Mouse (Mus musculus): ENCODE measurements at regions not wholly inside any gene's neighbourhood (a gene's known extent, or its start where the extent isn't known, plus 50 kb on each side); places are given as distances from the start of the nearest gene placed in this dataset.

DNA sequence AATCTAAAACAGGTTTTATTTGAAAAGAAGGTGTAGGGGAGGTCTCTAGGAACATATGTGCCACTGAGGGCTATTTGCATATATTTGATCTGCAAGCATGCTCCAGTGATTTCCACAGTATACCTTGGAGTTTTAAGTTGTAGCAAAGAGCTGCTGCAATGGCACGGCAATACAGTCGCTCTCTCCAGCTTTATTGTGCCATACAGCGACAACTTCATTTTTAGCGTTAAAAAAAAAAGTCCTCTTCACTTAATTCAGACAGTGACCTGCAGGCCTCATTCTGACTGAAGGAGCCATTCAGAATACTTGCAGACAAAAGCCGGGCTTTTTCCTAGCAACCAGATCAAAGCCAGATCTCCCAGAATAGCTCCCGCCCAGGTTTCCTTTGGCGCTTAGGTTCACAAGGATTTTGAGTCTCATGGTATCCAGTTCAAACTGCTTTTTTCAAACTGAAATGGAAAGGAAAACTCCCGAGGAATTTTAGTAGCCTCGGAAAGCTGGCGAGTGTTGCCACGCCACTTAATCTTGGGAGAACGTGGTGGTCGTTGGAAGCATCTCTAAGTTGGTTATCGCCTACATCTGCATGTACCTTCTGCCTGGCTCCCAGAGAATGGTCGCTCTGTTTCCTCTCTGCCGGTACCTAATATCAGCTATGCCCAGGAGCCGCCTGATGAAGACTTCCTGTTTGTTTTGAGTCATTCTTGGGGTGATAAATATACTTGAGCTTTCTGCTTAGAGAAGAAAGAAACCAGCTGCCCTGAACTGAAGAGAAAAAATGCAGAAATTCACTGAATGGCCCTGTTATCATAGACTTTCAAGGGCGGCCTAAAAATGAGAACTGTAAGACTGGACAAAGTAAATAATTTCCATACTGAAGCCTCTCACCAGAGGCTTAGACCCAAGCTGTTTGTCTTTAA, 67.8 kb upstream of the Zeb2 start:
- no peak for TF ChIP-seq POLR2A (IDR thresholded peaks at IDR 0.05; ENCODE audit: low read depth, low read length)
- no peak for TF ChIP-seq CTCF (conservative IDR thresholded peaks at IDR 0.05; ENCODE audit: insufficient read depth, insufficient read length, low read depth, low read length)

All from kidney, adult 2 months (tissue).